Mouse (Mus musculus) frontal cortex, postnatal 10 days (tissue): Measurements from ENCODE around the gene Tspear.
A peak's percentile ranks its signal among the peaks of the same experiment; 100 is the strongest.

ENCODE experiments used
- DNase-seq, 2 experiments: peaks; one replicate each; pipeline ENCODE4 v3.0.0; 2022; ENCODE audit warnings: low spot score in 2 of 2, mixed read lengths in 1 of 2

Tspear gene

DNA sequence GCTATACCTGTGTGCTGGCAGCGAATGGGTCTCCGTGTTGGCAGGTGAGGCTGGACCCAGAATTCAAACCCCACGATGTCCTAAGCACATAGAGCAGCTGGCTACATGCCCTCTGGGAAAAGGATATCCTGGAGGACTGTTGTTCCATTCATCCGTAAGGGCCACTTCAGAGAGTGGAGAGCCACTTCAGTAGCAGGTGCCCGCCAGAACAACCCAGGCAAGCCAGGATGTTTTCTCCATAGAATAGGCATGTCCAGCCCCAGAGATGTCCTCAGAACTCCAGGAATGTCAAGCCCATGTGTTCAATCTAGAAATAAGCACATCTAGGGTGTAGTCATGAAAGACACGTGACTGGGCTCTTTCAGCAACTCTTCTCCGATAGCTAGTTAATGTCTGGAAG, 183.3 kb downstream of the Tspear start:
- DNase-seq: no peak

GRCm38 (mm10) chr10:77878985-77879384, 192.6 kb downstream of the Tspear start:
- no peak for DNase-seq

DNA sequence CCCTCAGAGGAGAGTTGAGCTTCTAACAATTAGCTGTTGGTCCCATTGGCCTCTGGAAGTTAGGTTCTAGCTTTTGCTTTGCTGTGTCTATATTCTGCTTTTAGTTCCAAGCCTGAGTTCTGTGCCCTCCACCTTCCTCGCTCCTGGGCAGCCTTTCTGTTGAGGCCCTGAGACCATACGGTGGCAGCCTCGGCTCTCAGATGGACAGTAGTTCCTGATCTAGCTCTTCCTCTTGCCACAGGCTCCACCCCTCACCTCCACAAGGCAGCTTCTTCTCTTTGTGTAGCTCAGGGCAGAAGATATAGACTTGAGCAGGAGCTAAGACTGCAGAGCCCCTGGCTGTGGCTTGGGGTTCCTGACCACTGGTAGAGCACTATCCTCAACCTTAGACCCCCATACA, 193.9 kb downstream of the Tspear start:
- no peak for DNase-seq

DNA sequence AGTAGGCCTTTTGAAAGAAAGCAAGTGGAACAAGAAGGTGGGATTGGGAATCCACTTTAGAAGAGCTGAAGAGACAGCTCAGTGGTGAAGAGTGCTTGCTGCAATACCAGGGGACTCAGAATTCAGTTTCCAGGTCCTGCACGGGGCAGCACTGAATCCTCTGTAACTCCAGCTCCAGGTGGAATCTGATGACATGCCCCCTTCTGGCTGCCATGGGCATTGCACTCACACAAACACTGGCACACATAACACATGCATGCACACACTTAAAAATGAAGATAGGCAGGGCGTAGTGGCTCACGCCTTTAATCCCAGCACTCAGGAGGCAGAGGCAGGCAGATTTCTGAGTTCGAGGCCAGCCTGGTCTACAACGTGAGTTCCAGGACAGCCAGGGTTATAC, 196.2 kb downstream of the Tspear start:
- no peak for DNase-seq

- no peak for DNase-seq
These were observed 199.8 kb downstream of the Tspear start for GRCm38 (mm10) chr10:77886007-77886747.

DNA sequence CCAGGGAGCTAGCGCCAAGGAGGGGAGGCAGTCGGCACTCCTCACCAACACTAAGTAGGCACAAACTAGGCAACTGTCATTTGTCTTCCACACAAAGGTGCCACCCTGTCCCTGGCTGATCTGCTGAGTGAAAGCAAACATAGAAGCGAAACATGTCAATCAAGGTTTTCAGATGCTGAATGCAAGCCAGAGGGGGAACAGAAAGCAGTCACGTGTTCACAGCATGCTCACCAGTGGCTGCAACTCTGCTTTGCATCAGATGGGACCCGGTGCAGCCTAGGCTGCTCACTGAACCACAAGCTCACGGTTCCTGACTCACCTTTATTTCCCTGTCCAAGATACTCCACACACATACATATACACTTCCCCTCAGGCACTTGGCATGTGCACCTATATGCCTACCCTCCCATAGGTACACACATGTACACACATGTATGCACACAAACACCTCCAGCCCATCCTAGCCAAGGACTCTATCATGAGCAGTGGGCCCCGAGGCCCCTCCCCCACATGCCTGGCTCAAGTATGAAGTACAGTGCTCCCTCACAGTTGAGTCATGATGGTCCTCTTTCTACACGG, 204.7 kb downstream of the Tspear start:
- DNase-seq: no peak

GRCm38 (mm10) chr10:77895562-77895961, 209.2 kb downstream of the Tspear start:
- DNase-seq: no peak

- DNase-seq: no peak
These were observed 213.8 kb downstream of the Tspear start for GRCm38 (mm10) chr10:77900126-77900525.

DNA sequence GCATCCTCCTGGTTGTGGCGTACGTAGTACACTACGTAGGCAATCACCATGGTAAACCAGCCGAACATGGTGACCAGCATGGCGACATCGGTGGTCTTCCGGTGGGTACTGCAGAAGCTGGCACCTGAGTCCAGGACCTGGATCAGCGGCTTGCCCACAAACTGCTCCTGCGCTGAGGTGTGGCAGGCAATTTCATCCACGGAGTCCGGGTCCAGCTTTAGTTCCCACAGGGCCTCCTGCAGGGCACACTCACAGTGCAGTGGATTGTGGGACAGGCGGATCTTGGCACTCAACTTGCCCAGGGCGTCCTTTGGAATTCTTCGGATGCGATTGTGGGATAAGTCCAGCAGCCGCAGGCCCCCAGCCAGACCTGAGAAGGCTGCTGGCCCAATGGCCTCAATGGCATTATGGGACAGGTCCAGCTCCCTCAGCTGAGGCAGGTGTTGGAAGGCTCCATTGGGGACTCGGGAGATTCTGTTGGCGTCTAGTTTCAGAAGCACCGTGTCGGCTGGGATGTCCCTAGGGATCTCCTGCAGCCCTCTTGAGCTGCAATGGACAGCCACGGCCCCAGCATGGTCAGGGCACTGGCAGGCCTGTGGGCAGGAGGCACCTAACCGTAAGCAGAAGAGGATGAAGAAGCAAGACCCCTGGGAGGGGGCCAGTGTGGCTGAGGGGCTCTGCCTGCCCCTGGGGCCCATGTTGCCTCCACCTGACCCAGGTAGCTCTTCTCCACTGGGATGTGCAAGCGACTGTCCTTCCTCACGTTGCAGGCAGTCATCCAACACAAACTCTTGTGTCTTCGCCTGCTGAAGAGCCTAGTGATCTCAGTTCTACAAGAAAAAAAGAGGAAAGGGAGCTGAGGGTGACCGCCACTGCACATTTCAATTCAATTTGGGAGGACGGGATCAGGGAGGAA, 214.8 kb downstream of the Tspear start:
- peak in 1 of 2 experiments; percentile 25 for DNase-seq

DNA sequence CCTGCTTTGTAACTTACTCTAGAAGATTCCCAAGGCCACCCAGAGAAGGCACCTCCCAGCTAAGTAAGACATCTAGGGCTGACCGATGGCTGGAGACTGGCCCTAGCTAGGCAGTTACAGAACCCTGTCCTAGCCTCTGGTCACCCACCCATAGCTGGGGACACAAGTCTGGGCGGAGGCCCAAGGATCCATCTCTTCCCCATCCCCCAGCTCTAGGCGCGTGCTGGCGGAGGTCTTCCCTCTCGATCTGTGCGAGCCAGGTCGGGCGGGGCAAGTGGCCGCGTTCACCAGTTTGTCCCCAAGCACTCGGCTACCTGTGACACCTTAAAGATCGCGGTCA, 215.5 kb downstream of the Tspear start:
- DNase-seq: no peak

GRCm38 (mm10) chr10:77902211-77902893, 216.0 kb downstream of the Tspear start, which contains the start of gene Lrrc3:
TSS of gene Lrrc3 (minus strand) at chr10:77902536.
- DNase-seq: peak; percentile 42 to 63

DNA sequence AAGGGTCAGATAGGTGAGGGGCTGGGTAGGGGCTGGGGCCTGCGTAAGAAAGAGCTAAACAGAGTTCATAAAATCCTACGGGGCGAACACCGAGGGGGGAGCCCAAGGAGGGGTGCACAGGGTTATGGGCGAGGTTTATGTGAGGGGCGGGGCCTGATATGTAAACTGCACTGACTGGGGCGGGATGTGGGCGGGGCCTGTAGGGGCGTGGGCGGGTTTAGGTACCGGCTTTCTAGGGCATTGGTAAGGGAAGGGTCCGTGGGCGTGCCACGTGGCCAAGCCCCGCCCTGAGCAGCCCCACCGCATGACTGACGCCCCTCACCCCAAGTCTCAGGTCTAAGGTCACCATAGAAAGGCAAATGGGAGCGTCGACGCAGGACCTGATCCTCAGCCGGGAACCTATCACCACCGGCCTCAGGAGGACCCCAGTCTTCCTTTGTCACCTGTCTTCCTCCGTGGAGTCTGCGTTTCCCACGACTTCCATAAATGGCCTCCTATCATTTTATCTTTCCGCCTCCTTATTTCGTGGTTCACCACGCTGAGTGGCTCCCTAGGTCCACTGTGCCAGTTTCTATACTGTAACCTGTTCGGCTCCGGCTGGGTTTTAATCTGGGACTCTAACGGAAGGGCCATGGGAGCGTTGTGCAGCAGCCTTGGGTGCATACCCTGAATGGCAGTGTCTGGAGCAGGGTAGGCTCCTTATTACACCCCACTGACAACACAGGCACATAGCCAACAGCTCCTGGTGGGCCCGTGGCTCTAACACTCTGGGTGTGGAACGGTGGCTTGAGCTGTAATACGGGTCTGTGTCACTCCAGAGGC, 216.7 kb downstream of the Tspear start:
- DNase-seq: peak; percentile 78 to 81

GRCm38 (mm10) chr10:77912605-77913004, 226.2 kb downstream of the Tspear start:
- no peak for DNase-seq

DNA sequence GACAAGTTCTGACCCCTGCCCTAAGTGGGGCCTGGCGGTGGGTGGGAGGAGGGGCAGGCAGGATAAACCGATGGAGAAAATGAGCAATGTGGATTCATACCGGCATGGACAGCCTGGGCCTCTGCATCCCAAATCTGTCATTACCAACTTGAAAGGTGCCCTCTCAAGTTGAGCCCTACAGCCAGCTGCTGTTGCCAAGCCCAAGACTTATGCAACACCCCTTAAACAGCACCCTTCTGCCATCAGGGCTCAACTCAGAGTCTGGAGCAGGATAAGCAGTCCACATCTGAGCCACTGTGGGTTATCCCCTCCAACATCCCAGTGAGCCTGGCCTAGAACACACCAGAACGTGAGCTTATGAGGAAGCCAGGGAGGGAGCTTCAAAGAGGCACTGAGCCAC, 226.9 kb downstream of the Tspear start:
- no peak for DNase-seq

GRCm38 (mm10) chr10:77916636-77917335, 230.4 kb downstream of the Tspear start:
- DNase-seq: peak in 1 of 2 experiments; percentile 27

- DNase-seq: no peak
These were observed 234.6 kb downstream of the Tspear start for GRCm38 (mm10) chr10:77921009-77921408.

DNA sequence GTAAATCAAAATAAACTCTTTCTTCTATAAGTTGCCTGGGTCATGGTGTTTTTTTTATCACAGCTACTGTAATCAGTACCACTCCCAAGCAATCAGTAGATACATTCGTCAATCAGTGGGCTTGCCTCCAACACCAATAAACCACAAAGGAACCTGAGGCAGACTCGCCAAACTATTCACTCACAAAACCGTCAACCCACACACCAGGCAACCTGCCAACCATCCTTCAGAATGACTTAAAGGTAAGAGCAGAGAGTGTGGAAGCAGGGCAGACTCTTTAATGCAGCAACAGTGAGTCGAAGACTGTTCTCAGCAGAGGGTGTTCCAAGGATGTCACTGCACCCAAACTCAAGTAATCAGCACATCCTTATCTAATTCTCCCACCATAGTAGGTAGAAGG, 236.3 kb downstream of the Tspear start:
- no peak for DNase-seq

DNA sequence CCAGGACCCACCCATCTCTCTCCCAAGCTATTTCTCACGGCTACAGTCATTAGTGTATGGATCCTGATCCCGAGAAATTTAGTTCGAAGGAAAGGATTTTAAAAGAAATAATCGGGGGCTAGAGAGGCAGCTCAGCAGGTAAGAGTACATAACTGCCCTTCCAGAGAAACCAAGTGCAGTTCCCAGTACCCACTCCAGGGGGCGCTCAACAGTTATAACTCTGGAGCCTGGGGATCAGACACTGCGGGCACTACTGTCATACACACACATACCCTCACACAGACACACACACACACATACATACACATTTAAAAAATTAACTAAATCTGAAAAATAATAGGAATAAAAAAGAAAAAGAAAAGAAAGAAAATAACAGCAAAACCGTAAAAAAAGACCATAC, 239.8 kb downstream of the Tspear start:
- peak in 1 of 2 experiments; percentile 23 for DNase-seq

DNA sequence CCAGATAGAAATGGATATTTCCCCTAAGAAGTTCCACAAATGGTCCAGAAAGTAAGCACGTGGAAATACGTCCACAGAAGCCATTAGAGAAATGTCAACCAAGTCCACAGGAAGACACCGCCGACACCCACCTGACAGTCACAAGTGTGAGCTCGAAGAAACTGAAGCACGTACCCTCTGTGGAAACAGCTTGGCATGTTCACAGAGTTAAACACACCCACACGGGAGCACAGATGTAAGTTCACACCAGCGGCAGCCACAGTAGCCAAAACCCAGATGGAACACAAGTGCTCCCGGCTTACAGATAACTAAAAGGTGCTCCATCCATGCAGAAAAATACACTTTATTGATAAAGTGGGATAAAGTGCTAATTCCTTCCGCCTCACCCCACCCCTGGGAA, 241.0 kb downstream of the Tspear start:
- DNase-seq: no peak
